Mouse (Mus musculus) spleen, adult 18-20 months (tissue): ENCODE measurements around the gene Fgfr2.

Experiments used
- DNase-seq, 2 experiments: peaks; one replicate each; pipeline ENCODE4 v3.0.0; 2022; ENCODE audit warnings: mixed read lengths in 2 of 2

Fgfr2 gene

GRCm38 (mm10) chr7:133002271-133002670 is 120.9 kb downstream of the Fgfr2 start:
- no peak for DNase-seq

GRCm38 (mm10) chr7:133001388-133001787 is 121.8 kb downstream of the Fgfr2 start:
- no peak for DNase-seq

GRCm38 (mm10) chr7:132999061-132999460 is 124.1 kb downstream of the Fgfr2 start:
- DNase-seq = no peak

- no peak for DNase-seq
Observed at GRCm38 (mm10) chr7:132998639-132999038, 124.5 kb downstream of the Fgfr2 start.

- peak in 1 of 2 experiments; percentile 12 for DNase-seq
Observed at GRCm38 (mm10) chr7:132996391-132996790, 126.8 kb downstream of the Fgfr2 start.

- DNase-seq = no peak
Observed at GRCm38 (mm10) chr7:132994628-132995191, 128.4 kb downstream of the Fgfr2 start.

- DNase-seq = no peak
Observed at GRCm38 (mm10) chr7:132994120-132994519, 129.0 kb downstream of the Fgfr2 start.

GRCm38 (mm10) chr7:132992967-132993615 is 130.1 kb downstream of the Fgfr2 start:
- no peak for DNase-seq

- DNase-seq = no peak
Observed at GRCm38 (mm10) chr7:132991240-132991900, 131.8 kb downstream of the Fgfr2 start.

GRCm38 (mm10) chr7:132989839-132990238 is 133.3 kb downstream of the Fgfr2 start:
- DNase-seq = no peak

GRCm38 (mm10) chr7:132982639-132983038 is 140.5 kb downstream of the Fgfr2 start:
- DNase-seq = no peak

- no peak for DNase-seq
Observed at GRCm38 (mm10) chr7:132977981-132978380, 145.2 kb downstream of the Fgfr2 start.

- DNase-seq = no peak
Observed at GRCm38 (mm10) chr7:132976079-132976478, 147.1 kb downstream of the Fgfr2 start.

- no peak for DNase-seq
Observed at GRCm38 (mm10) chr7:132972079-132972478, 151.1 kb downstream of the Fgfr2 start.

GRCm38 (mm10) chr7:132965707-132966106 is 157.4 kb downstream of the Fgfr2 start:
- DNase-seq = no peak

GRCm38 (mm10) chr7:132964395-132964794 is 158.8 kb downstream of the Fgfr2 start:
- DNase-seq = no peak

GRCm38 (mm10) chr7:132950613-132951012 is 172.5 kb downstream of the Fgfr2 start:
- no peak for DNase-seq

GRCm38 (mm10) chr7:132949968-132950367 is 173.2 kb downstream of the Fgfr2 start:
- DNase-seq = no peak

- no peak for DNase-seq
Observed at GRCm38 (mm10) chr7:132940569-132940968, 182.6 kb downstream of the Fgfr2 start.

- no peak for DNase-seq
Observed at GRCm38 (mm10) chr7:132939118-132939517, 184.0 kb downstream of the Fgfr2 start.

- no peak for DNase-seq
Observed at GRCm38 (mm10) chr7:132934743-132935142, 188.4 kb downstream of the Fgfr2 start.

GRCm38 (mm10) chr7:132933331-132933730 is 189.8 kb downstream of the Fgfr2 start:
- DNase-seq = no peak

- peak in 1 of 2 experiments; percentile 27 for DNase-seq
Observed at GRCm38 (mm10) chr7:132931560-132932351, 191.4 kb downstream of the Fgfr2 start.
